Mouse (Mus musculus): ENCODE measurements at regions not wholly inside any gene's neighbourhood (a gene's known extent, or its start where the extent isn't known, plus 50 kb on each side); places are given as distances from the start of the nearest gene placed in this dataset.

DNA sequence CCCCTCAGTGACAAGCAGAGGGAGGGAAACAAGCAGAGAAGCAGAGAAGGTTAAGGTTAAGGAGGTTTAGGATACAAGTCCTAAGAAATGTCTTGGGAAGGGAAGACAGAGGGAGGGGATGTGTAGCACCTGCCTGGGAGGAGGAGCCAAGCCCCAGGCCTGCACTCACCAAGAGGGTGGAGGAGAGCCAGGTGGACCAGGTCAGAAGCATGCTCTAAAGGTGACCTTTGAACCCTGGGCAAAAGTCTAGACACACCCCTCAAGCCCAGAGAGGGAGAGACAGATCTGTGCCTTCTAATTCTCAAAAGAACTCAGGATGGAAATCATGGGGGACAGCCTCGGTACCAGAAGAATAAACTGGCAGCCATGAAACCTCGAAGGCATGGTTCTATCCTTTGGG is 54.4 kb upstream of the Calm2 start:
- no peak for DNase-seq (ENCODE audit: low spot score in 2 of 2)

DNA sequence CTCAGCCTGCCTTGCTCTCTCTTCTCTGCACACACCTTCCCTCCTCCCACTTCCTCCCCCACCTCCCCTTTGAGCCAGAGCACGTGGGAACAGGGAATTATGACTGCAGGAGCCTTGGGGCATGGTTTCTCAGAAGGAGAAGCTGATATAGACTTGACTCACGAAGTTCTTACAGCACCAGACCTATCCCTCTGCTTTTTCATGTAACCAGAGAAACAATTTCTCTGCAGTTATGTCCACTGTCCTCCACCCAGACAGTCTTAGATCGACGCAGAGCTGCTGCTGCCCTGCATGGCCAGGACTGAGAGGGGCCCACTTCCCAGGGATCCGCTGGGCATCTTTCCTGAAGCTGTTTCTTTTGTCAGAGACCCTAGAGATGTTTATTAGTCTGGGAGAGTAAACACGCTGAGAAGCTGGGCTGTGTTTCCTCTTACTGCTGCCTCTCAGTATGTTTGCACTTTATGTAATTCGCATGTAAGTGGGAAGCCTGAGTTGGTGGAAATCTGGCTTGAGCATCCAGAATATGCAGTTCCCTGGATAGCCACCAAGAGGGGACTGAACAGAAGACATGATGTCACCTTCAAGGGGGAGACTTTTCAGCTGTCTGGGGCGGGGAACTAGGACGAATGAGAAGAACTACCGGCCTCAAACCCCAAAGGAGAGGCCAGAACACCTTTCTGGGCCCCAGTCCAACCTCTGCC is 55.1 kb upstream of the Calm2 start:
- DNase-seq (ENCODE audit: low spot score in 2 of 2), result peak; percentile 34 to 85

DNA sequence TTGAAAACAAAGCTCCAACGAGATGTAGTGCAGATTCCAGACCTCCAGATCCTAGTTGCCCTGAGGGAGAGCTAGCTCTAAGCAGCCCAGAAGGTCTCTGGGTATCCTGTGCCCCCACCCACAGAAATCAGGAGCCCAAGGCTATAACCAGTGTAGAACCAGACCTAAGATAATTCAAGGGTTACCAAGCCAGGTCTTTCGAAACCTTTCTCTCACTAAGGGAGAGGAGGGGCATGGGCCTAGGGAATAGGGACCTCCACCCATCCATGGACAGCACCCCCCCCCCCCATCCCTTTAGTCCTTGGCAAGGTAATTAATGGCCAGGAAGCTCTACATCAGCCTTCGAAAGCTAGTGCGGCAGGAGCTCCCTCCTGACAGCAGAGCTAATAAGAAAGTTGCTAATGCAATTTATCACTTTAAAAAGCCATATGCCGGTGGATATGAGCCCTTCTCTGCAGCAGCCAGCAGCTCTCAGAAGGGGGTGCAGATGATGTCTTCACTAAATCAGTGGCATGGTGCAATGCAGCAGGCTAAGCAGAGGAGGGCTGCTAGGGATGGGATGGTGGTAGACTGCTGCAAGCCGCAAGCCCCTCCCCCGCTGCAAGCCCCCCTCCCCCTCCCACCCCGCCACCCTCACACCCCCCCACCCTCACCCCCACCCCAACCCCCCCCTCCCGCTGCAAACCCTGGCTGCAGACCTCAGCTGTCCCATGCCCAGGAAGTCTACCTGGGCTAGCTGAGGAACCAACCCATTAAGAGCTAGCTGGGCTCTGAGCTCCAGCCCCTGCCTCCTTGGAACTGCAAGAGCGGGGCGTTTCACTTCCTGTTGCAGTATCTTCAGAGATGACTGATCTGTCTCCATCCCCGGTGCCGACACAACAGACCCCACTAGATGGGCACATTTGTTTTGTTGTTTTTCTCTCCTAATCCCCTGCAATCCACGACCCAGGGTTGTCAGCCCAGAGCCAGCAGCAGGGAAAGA is 55.9 kb upstream of the Calm2 start:
- no peak for DNase-seq (ENCODE audit: low spot score in 2 of 2)

DNA sequence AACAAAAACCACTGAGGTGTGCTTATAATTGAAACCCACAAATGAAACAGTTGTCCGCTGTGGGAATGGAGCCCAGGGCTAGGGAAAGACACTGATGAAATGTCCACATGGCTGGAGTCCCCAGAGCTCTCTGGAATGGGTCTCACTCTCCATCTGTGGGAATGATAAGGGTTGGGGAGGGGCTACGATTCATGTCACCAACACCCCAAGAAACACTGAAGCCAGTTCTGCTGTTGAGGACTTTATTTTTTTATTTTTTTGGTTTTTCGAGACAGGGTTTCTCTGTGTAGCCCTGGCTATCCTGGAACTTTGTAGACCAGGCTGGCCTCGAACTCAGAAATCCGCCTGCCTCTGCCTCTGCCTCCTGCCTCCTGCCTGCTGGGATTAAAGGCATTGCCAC is 56.8 kb upstream of the Calm2 start:
- DNase-seq (ENCODE audit: low spot score in 2 of 2), result no peak

DNA sequence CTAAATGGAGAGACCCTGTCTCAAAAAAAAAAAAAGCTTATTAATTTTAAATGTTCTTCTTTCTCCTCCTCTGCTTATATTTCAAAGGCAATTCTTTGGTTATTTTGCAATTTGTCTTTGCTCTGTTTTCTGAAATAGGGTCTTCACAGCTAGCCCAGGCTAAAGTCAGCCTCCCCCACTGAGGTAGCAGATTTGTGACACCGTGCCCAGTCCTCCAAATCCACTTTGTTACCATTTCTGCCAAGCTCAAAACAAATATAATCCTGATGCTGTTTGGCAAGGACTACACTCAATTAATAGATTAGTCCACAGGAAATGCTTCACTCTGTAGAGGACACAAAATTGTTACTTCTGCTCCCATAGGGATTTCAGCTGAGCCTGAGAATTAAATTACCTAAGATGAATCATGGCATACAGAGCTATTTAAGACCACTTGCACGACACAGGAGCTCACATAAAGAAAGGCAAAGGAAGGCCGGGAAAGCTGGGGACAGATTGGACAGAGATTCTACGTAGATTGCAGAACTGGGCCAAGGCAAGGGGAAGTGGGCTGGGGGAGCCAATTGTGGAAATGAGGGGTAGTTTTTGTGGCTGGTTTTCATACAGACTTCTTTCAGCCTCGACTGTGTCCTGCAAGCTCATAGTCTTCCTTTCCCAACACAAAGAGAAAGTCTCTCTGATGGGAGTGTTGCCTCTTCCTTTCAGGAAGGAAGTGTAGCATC is 58.4 kb upstream of the Calm2 start:
- DNase-seq (ENCODE audit: low spot score in 2 of 2), result no peak

DNA sequence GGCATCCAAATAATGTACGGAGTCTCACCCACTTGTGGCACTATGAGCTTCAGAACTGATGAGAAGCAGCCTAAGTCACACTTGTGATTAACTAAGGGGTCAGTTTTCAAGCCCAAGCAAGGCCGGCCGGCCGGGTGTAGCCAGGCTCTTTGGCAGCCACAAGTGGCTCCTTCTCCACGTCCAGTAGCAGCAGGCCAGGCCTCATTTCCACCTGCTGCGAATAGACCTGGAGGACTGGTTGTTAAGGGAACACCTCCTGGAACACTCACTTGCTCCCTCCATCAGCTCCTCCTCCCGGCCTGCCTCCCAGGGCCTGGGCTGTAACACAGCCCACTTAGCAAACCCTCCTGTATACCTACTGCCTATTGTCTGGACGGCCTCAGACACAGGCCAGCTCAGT is 61.1 kb upstream of the Calm2 start:
- DNase-seq (ENCODE audit: low spot score in 2 of 2), result no peak

DNA sequence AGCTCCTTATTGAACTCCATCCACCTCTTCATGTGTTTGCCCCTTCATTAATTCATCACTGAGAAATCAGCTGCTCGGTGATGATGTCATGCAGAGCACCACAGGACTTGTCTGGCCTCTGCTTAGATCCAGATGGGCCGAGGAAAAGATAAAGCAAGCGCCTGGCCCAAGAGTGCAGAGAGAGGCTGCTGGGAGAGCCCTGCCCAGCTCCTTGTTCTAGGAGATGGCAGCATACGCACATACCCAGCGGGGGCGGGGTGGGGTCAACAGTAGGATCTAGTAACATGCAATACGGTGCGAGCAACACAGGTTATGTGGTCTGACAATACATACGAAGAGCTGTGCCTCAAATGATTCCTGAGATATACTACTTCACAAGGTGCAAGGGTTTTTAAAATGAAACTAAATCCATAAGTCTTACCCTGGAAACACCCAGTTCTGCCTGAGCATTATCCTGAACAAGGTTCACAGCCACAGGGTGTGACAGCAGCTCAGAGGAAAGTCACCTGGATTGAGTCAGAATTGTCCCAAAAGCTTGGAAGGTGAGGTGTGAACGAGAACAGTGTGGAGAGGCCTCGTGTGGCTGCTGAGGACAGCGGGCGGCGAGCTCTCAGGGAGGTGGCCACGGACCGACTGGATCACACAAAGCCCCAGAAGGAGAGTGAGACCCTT is 62.0 kb upstream of the Calm2 start:
- no peak for DNase-seq (ENCODE audit: low spot score in 2 of 2)

DNA sequence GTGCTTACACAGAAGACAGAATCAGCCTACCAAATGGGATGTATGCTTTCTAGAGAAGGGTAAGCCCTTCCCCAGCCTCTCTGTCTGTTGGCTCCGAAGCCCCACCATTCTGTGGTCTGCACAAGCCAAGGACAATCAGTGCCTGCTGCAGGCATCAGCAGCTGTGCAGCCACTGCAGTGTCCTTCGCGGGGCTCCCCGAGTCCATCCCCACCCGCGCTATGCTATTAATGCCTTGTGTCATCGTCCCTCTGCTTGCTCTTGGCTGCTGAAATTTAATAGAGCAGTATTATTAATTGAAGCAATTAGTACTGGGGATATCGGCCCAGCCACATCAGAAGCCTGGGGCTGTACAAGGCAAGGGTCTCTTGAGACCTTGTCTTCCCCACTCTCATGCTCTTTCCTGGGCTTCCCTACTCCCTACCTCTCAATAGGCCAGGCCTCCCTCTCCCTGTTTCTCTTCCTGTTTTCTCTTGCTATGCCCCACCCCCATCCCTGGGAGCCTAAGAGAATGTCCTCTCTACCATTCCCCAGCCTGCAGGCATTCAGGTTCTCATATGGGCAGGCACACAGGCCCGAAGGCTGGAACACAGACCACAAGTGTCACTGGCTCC is 65.4 kb upstream of the Calm2 start:
- DNase-seq (ENCODE audit: low spot score in 2 of 2), result no peak

DNA sequence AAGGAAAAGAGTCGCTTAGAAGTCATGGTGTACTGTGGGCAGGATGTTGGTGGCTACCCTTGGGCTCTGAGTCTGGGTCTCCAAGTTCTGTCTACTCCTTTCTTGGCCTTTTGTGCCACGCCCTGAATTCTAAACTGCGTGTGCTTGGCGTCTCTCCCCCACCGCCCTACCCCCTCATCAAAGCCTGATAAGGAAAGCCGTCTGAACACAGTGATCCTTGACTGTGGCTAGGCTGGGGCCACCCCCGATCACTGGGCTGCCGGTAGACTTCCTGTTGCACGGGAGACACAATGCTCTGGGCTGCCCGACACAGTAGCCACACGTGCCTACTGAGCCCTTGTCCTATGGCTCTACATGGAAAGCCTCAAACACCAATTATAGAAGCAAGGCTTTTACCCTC is 67.1 kb upstream of the Calm2 start:
- DNase-seq (ENCODE audit: low spot score in 2 of 2), result no peak

DNA sequence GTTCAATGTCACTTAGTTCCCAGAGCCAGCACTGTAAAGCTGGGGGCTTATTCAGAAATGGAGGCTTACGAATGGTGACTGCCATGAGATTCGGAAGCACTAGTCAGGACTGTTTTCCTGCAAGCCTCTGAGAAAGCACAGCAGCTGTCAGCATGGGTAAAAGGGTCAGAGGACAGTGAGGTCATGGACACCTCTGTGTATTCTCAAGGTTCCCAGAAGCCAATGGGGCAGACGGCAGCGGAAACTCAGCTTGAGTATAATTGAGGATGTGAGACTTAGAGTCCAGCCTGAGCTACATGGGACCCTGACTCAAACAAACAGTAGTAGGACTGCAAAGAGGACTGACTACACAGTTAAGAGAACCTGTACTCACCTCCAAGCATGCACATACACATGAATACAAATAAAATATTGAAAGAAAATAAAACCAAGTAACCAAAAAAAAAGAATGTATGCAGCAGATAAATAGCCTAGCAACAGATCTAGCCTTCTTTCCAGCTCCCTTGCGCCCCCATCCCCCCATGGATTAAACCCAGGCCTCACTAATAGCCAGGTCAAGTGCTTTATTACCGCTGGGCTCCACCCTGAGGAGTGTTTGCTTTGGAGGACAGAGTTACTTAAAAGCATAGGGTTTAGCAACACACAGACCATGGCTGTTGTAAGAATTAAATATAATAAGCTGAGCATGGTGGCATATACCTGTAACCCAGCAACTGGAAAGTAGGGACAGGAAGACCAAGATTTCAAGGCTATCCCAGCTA is 67.8 kb upstream of the Calm2 start:
- DNase-seq (ENCODE audit: low spot score in 2 of 2), result no peak

DNA sequence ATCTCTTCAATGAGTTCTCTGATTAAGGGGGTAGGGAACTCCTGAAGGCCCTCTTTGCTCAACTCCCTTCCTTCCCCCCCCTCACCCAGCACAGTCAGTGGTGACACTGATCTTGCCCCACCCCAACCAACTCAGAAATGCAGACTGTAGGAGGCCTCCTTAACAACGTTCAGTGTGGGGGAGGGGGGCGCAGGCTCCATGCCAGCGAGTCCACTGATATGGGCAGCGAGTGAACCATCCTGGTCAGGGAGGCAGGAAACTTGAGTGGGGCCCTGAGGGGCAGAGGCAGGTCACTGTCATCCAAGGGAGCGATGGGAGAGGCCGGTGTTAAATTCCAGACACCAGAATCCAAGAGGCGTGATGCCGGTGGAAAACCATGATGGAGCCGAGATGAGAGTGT is 70.5 kb upstream of the Calm2 start:
- no peak for DNase-seq (ENCODE audit: low spot score in 2 of 2)

DNA sequence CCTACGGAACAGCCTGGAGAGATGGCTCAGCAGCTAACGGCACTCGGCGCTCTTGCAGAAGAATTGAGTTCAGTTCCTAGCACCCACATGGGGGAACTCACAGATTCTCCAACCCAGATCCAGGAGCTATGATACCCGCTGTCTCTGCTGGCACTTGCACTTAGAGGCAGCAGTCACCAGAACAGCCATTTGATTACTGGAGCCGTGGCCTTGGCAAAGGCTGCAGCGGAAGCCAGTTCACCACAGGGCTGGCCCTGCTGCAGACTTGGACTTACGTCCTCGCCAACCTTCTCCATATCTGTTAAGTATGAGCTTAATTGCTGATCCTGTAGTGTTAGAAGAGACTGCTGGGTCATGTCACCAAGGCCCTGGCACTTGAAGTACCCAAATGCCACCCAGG is 72.7 kb upstream of the Calm2 start:
- DNase-seq (ENCODE audit: low spot score in 2 of 2), result no peak

DNA sequence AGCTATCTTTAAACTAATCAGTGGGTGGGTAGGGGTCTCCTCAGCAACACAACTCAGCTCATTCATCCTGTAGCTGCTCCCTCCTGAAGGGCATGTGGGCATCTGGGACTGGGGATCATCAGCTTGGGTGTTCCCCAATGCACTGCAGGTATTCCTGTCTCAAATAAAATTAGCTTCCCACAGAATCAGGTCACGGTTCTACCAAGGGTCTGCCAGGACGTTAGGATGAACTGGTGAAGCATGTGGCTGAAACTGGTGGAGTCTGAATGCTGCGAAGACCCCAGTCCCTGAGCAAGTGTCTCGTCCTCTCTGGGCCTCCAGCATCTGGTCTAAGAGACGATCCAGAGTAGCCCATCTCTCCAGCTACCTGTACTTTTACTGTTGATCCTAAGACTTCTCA is 74.1 kb upstream of the Calm2 start:
- no peak for DNase-seq (ENCODE audit: low spot score in 2 of 2)

DNA sequence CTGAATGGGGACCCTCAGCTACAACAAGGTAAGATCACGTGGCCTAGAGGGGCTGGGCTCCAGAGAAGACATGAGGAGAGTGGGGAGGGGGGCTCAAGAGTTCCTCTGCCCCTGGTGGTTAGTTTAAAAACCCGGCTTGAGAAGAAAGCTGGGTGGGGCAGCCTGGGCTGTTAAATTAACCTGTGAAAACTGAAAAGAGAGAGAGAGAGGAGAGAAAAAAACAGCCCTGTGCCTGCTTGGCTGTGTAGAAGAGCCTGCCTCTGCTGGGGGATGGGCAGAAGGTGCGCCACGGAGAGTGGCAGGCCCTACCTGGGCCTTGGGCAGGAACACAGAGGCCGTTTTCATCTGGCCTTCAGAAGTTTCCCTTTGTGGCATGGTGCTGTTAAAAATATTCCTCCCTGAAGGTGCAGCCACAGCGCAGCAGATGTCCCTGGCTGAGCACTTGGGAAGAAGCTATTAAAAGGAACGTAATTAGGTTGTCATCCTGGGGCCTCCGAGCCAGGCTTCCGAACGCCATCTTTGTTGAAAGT is 75.0 kb upstream of the Calm2 start:
- DNase-seq (ENCODE audit: low spot score in 2 of 2), result peak in 1 of 2 experiments; percentile 21

DNA sequence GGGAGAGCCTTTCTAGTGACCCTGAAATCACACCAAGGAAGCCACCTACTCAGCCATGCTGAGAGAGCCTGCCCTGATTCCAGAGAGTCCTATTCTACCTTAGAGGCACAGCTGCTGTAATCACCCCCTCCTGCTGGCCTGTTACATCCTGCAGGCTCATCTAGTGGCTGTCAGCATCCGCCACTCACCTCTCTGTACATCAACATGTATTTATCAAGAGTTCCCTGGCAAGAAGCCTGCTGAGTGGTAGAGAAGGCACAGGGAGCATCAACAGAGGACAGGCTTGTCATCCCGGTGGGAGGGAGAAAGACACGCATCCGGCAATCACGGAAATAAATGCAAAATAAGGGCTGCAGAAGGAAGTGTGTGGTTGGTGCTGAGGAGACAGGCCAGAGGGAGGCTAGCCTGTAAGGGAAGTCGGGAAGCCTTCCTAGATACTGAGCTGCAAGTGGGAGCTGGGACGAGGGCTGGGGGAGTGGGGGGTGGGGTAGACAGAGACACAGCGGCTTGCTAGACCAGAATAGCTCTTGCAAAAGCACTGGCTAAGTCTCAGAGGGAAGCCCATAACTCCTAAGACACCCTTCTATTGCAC is 75.9 kb upstream of the Calm2 start:
- DNase-seq (ENCODE audit: low spot score in 2 of 2), result peak; percentile 41 to 46

DNA sequence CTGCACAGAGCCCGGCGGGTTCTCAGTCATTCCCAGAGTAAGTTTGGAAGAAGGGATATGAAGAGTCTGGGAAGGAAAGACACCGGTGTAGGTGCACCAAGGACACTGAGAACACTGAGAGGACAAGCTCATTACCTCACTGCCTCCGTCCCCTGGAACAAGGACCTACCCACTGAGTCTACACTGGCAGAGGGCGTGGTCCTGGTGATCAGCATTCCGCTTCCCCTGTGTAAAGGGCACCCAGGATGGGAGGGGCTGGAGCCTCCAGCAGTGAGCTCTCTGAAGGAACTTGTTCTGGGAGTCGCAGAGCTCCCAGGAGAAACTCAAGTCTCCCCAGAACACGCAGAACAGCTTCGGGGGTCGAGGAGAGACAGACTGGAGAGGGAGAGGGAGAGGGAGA is 76.9 kb upstream of the Calm2 start:
- DNase-seq (ENCODE audit: low spot score in 2 of 2), result no peak

DNA sequence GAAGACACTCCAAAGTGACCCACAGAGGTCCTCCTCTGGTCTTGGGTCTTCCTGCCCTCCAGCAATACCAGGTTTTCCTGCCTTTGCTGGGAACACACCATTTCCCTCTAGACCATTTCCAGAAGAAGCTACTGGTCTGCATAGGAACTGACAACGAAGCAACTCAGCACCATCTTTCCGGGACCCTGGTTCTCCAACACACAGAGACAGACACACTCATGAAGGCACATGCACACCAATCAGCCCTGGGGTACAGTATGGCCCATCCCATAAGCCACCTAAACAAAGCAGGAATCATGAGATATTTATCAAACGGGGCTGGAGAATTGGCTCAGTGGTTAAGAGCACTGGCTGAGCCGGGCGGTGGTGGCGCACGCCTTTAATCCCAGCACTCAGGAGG is 80.4 kb upstream of the Calm2 start:
- DNase-seq (ENCODE audit: low spot score in 2 of 2), result no peak

DNA sequence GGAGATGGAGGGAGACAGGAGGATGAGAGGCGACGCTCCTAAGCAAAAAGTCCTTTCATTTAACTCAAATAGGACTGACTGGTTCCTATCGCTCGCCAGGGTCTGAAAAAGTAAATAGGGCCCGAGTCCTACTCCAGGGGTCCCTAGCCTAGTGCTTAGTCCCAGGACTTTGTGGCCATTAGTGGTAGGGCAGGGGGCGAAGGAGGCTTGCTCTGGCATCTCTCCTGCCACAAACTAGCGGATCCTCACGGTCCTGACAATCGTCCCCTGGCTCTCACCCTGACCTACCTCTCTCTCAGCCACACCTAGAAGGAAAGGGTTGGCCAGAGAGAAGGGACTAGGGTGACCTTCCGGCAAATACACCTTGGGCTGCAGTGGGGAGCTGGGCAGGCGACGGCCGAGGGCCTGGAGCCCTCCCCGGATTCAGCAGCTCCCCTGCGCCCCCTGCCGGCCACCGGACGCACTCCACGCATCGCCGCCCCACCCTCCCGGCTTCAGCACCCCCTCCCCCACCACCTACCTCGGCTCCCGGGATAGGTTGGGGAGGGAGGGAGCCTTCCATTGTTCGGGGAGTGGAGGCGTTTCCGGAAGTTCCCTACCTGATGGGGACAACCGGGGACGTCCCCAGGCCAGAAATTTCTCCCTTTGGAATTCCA is 83.6 kb upstream of the Calm2 start:
- peak; percentile 57 to 74 for DNase-seq (ENCODE audit: low spot score in 2 of 2)

DNA sequence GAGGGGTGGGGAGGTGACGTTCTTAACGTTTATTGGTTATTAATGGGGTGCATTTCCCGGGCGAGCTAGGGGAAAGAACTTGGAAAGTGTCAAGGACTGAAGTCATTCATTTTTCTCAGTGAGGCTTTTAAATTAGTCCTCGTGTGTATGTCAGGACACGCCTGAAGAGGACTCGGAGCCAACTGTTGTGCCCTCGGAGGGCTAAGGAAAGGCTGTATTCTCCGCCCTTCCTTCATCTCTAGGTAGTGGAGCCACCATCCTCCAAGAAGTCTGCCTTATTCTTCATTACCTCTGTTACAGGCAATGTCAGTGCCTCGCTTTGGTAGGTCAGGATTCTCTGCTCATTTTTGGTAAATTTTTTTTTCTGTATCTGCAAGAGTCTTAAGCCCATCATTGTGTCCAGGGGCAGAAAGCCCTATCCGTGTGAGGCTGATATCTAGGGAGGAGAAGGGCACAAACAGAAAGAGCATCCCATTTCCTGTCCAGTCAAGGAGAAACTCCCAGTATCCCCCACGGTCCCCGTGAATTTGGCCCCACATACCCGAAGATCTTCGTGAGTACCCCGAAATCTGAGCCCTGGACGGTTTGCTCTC is 84.2 kb upstream of the Calm2 start:
- peak in 1 of 2 experiments; percentile 16 for DNase-seq (ENCODE audit: low spot score in 2 of 2)
